Mouse (Mus musculus): ENCODE measurements around the gene Bricd5.

GRCm38 (mm10) chr17:24524734-24525133, 51.0 kb downstream of the Bricd5 start:
- no peak for TF ChIP-seq CTCF (IDR thresholded peaks at IDR 0.05; ENCODE audit: low read depth, low read length)
- no peak for TF ChIP-seq POLR2AphosphoS5 (IDR thresholded peaks at IDR 0.05; ENCODE audit: insufficient replicate concordance, low read depth, low read length)

Measured in G1E (cell line).